Mouse (Mus musculus) MEL (cell line): ENCODE measurements around the gene Eif5a.

Experiments
- CTCF ChIP-seq, 3 experiments: IDR thresholded peaks in 2 of 3; conservative IDR thresholded peaks in 1 of 3; 2 replicates each; pipeline ENCODE4 v1.5.1; 2011 to 2012; ENCODE audit warnings: low read length in 3 of 3, low read depth in 2 of 3, mild to moderate bottlenecking in 2 of 3, improper control_type of control experiment in 1 of 3, inconsistent platforms in 1 of 3, mixed read lengths in 1 of 3, moderate library complexity in 1 of 3; ENCODE audit not compliant: control insufficient read depth in 1 of 3, insufficient read depth in 1 of 3, poor library complexity in 1 of 3, severe bottlenecking in 1 of 3
- ELF1 ChIP-seq: IDR thresholded peaks from 2 replicates; pipeline ENCODE4 v1.6.1; 2014; ENCODE audit warnings: low read depth, mild to moderate bottlenecking, inconsistent platforms, low read length, improper control_type of control experiment, moderate library complexity
- RAD21 ChIP-seq: IDR thresholded peaks from 2 replicates; pipeline ENCODE4 v1.6.1; 2011; ENCODE audit warnings: mild to moderate bottlenecking, low read depth, low read length, improper control_type of control experiment
- SIN3A ChIP-seq: IDR thresholded peaks from 2 replicates; pipeline ENCODE4 v1.6.1; 2012; ENCODE audit warnings: low read length, improper control_type of control experiment, inconsistent platforms

GRCm38 (mm10) chr11:69948763-69949150 lies 27.0 kb upstream of the Eif5a start:
- TF ChIP-seq CTCF (IDR thresholded peaks at IDR 0.05 in 2 of 3, conservative IDR thresholded peaks at IDR 0.05 in 1 of 3; ENCODE audit: control insufficient read depth in 1 of 3, insufficient read depth in 1 of 3, low read depth in 2 of 3, low read length in 3 of 3, poor library complexity in 1 of 3, severe bottlenecking in 1 of 3) (peak; percentile 94 to 98 (median 98)), ELF1 (peak; percentile 41; the same call in 1 of the 2 replicates), RAD21 (peak; percentile 98), SIN3A (peak; percentile 38)
